23 mouse cellular contexts compared by ENCODE assay signal in the genomic region with DNA sequence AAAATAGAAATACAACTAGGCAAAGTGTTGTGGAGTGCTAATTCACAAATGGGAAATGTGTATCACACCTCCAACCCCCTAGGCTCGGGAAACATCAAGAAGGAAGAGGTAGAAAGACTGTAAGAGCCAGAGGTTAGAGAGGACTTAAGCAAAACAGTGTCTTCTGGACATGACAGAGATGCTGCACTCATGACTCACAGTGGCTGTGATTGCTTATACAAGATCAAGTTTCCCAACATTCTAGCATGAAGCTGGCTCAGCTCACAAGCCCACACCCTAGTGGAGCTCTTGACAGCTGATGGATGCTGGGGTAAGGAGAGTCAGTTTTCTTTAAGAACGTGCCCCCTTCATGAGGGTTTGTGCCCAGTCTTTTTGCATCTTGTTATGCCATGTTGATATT. TPM values are rescaled to one million over a fixed set of nuclear protein-coding genes. Genes with fewer than 3 reads are reported as not detected.
"Had no signal": no experiment of that assay in that cellular context is flagged by ENCODE, and none has a peak within 500 bp of the region (broad histone marks: within the 10 kb centered on the region; RNA-seq: fewer than 3 reads in every experiment).

No protein-coding gene starts in this region.

- H3K4me2 ChIP-seq: limb, embryonic 12.5 days; limb, embryonic 15.5 days; liver, embryonic 11.5 days; lung, embryonic 14.5 days; midbrain, embryonic 12.5 days; midbrain, embryonic 15.5 days; neural tube, embryonic 13.5 days had no signal

- H3K27me3 ChIP-seq: midbrain, embryonic 12.5 days; midbrain, embryonic 15.5 days; neural tube, embryonic 13.5 days had no signal

- H3K4me3 ChIP-seq: layer of hippocampus, adult 2 months; limb, embryonic 12.5 days; limb, embryonic 15.5 days; midbrain, embryonic 12.5 days; midbrain, embryonic 15.5 days; neural tube, embryonic 13.5 days had no signal

- DNase-seq: kidney, adult 11 months; kidney, adult 8-10 months; kidney, postnatal 25 days; left cerebral cortex, postnatal 4 days; liver, postnatal 0 days; lung, embryonic 14.5 days; thymus, adult 2 months; thymus, postnatal 25 days had no signal

- ATAC-seq: liver, postnatal 0 days; lung, postnatal 0 days; midbrain, embryonic 15.5 days had no signal

RNA-seq across cellular contexts. Expression of a gene that starts 6.3 kb away (rescaled TPM):
- polyA plus RNA-seq: kidney, embryonic 16.5 days; limb, embryonic 12.5 days; liver, embryonic 11.5 days; liver, embryonic 14.5 days; liver, postnatal 0 days; macrophage; midbrain, embryonic 12.5 days; midbrain, embryonic 15.5 days; neural tube, embryonic 13.5 days; spleen, adult 2 months; testis, adult 2 months had no signal

RNA-seq across cellular contexts. Expression of a gene that starts 30.5 kb away (rescaled TPM):
- polyA plus RNA-seq: kidney, embryonic 16.5 days; liver, embryonic 11.5 days; liver, postnatal 0 days; macrophage; spleen, adult 2 months had no signal

RNA-seq across cellular contexts. Expression of a gene that starts 42.9 kb away (rescaled TPM):
- polyA plus RNA-seq: kidney, embryonic 16.5 days; limb, embryonic 12.5 days; limb, embryonic 15.5 days; liver, embryonic 11.5 days; liver, embryonic 14.5 days; liver, postnatal 0 days; lung, embryonic 14.5 days; lung, postnatal 0 days; macrophage; midbrain, embryonic 12.5 days; midbrain, embryonic 15.5 days; neural tube, embryonic 13.5 days; small intestine, adult 2 months; spleen, adult 2 months; stomach, embryonic 16.5 days; thymus, adult 2 months had no signal
